Mouse (Mus musculus) heart, embryonic 12.5 days (tissue): ENCODE measurements around the gene Insyn1. TPM values are rescaled to one million over a fixed set of nuclear protein-coding genes. Genes with fewer than 3 reads are reported as not detected.

Experiments
- ATAC-seq: fragments of 200-750 bp; cut with Nextera tagmentation; 2 replicates; pipeline ENCODE4 v1.8.0; 2017; ENCODE audit warnings: moderate TSS enrichment, moderate library complexity; ENCODE audit not compliant: insufficient number of reproducible peaks, low FRiP score
- H3K27ac ChIP-seq: fragments of 300-500 bp; sonication (generic); 2 replicates; pipeline ENCODE4 v1.5.1; 2016; ENCODE audit warnings: mild to moderate bottlenecking, moderate library complexity; ENCODE audit not compliant: poor library complexity, severe bottlenecking
- H3K27me3 ChIP-seq: fragments of 300-500 bp; sonication (generic); replicated peaks from 2 replicates; pipeline ENCODE4 v1.6.1; 2016; ENCODE audit warnings: mild to moderate bottlenecking, moderate library complexity
- H3K36me3 ChIP-seq: fragments of 300-500 bp; sonication (generic); 2 replicates; pipeline ENCODE4 v1.6.1; 2016; ENCODE audit warnings: mild to moderate bottlenecking, moderate library complexity
- H3K4me1 ChIP-seq: fragments of 300-500 bp; sonication (generic); replicated peaks from 2 replicates; pipeline ENCODE4 v1.6.1; 2016; ENCODE audit warnings: mild to moderate bottlenecking
- H3K4me2 ChIP-seq: fragments of 300-500 bp; sonication (generic); 2 replicates; pipeline ENCODE4 v1.6.1; 2016; ENCODE audit warnings: mild to moderate bottlenecking, moderate library complexity
- H3K4me3 ChIP-seq: fragments of 300-500 bp; sonication (generic); 2 replicates; pipeline ENCODE4 v1.5.1; 2016; ENCODE audit warnings: mild to moderate bottlenecking
- H3K9ac ChIP-seq: fragments of 300-500 bp; sonication (generic); 2 replicates; pipeline ENCODE4 v1.6.1; 2016; ENCODE audit warnings: mild to moderate bottlenecking, moderate library complexity
- H3K9me3 ChIP-seq: fragments of 300-500 bp; sonication (generic); replicated peaks from 2 replicates; pipeline ENCODE4 v1.6.1; 2016; ENCODE audit warnings: mild to moderate bottlenecking, moderate library complexity
- WGBS: fragments of 180-500 bp; shearing (Covaris S2); methylation state at CpG from one replicate; pipeline ENCODE4 v1.1.7; 2016; 5-methylcytosine and 5-hydroxymethylcytosine counted together
- polyA plus RNA-seq: library from polyadenylated mRNA; unstranded; fragments of >200 nt; fragmentation: Nextera tagmentation; extraction: Ambion mirVana; gene quantifications from 2 replicates; pipeline ENCODE4 v1.2.1, GENCODE M21; 2016

Gene Insyn1
- polyA plus RNA-seq, 1 experiment from 2014 or later = 0.97 TPM

DNA sequence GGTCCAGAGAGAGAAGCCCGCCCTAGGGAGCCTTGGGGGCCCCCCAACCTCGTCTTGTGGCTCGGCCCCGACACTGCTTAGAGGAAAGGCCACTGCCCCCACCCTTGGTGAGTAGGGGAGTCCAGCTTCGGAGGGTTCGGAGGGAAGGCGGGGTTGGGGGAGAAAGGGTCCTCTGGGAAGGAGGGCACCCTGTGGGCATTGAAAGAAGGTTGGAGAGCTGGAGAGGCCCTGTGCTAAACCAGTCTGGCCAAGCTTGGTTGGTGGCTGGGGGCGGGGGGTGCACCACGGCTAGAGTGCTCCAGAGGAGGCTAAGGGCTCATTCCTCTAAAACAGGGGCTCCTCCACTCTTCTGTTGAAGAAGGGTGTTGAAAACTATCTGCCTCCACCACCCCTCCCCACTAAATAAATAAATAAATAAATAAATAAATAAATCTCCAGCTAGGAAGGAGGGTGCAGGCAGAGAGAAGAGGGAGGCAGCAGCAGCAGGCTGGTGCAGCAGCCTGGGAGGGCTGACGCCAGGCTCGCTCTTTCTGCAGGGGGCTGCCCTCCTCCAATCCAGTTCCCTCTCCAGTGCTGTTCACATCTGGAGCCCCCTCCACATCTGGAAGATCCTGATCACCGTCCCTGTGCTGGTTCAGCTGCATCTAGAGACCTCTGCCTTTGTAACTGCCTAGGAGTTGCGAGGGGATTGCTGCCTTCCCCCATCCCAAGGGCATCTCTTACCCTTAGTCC is 896 bp downstream of the Insyn1 start:
- peak; percentile 12; the same call in 1 of the 2 replicates for ATAC-seq
- H3K27me3 ChIP-seq = peaks cover 66% of the 10 kb centered on the region
- no peaks in the 10 kb centered on the region for H3K9me3 ChIP-seq
- H3K4me1 ChIP-seq = peaks cover 15% of the 10 kb centered on the region
- H3K27ac ChIP-seq = no peak overlapping the region
- under 1% methylated on average over 13 of the region's 13 CpGs for WGBS
- H3K36me3 ChIP-seq = no peaks in the 10 kb centered on the region
- H3K4me2 ChIP-seq = peak overlapping the region; percentile 92
- peak overlapping the region; percentile 61 for H3K4me3 ChIP-seq
- H3K9ac ChIP-seq = peak overlapping the region; percentile 82

DNA sequence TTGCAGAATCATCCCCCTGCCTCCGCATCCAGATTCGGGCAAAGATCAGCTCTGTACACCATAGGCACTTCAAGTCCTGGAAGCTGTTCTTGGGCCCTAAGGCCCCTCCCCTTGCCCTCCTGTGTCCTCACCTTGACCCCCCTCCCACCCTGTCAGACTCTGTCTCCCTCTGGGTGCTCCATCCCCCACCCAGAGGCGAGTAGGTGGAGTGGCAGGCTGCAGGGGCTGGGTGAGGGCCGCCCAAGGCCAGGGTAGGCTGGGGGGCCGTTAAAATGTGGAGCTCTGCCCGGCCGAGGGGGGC is 1.4 kb downstream of the Insyn1 start:
- 7% methylated on average over 7 of the region's 7 CpGs for WGBS
- Histone ChIP-seq H3K9ac (peak overlapping the region; percentile 51), H3K36me3 (no peaks in the 10 kb centered on the region), H3K4me3 (peak overlapping the region; percentile 61), H3K27me3 (peaks cover 63% of the 10 kb centered on the region), H3K9me3 (no peaks in the 10 kb centered on the region), H3K27ac (no peak overlapping the region), H3K4me1 (peaks cover 15% of the 10 kb centered on the region), H3K4me2 (peak overlapping the region; percentile 92)
- no peak for ATAC-seq

DNA sequence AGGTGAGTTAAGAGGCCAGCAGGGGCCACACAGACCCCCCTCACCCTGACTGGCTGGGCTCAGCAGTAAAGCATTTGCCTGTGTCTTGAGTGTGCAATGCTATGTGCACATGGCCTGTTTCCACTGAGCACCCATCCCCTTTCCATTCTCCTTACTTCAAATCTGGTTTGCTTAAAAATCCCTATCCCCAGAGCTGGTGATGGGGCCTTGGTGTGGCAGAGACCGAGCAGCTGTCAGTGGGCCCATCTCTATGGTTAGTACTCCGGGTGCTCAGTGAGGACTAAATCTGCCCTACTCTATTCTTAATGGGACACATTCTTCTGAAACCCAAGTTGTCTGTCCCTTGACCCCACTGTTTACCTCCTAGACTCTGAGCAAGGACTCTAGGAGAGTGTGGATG is 2.0 kb downstream of the Insyn1 start:
- no peak overlapping the region for H3K27ac ChIP-seq
- no peak for ATAC-seq
- no peak overlapping the region; the same call in 1 of the 2 replicates for H3K4me2 ChIP-seq
- H3K9ac ChIP-seq = no peak overlapping the region; the same call in 1 of the 2 replicates
- peaks cover 15% of the 10 kb centered on the region for H3K4me1 ChIP-seq
- H3K9me3 ChIP-seq = no peaks in the 10 kb centered on the region
- no peak overlapping the region for H3K4me3 ChIP-seq
- 60% methylated on average over 2 of the region's 2 CpGs for WGBS
- H3K27me3 ChIP-seq = peaks cover 60% of the 10 kb centered on the region
- no peaks in the 10 kb centered on the region for H3K36me3 ChIP-seq

DNA sequence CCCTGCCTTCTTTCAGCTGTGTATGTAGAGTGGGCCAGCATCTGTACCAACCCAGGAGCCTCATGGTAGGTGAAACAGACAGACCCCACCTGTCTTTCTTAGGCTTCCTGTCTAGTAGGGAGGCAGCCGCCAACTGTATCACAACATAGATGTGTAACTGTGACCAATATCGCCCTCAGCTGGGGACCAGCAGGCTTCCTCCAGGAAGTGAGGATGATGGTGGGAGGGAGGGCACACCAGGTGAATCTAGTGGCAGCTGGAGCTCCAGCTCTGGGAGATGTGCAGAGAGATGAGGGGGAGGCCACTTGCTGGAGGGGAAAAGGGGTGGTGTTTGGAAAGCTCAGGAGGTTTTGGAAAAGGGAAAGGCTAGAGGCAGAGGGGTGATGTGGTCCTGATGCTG is 6.6 kb downstream of the Insyn1 start:
- Histone ChIP-seq H3K4me2 (no peak overlapping the region), H3K4me1 (peaks cover 8% of the 10 kb centered on the region), H3K9ac (no peak overlapping the region), H3K27me3 (peaks cover 44% of the 10 kb centered on the region), H3K27ac (no peak overlapping the region), H3K4me3 (no peak overlapping the region), H3K36me3 (no peaks in the 10 kb centered on the region), H3K9me3 (no peaks in the 10 kb centered on the region)
- 68% methylated on average over 2 of the region's 2 CpGs for WGBS
- ATAC-seq = no peak

DNA sequence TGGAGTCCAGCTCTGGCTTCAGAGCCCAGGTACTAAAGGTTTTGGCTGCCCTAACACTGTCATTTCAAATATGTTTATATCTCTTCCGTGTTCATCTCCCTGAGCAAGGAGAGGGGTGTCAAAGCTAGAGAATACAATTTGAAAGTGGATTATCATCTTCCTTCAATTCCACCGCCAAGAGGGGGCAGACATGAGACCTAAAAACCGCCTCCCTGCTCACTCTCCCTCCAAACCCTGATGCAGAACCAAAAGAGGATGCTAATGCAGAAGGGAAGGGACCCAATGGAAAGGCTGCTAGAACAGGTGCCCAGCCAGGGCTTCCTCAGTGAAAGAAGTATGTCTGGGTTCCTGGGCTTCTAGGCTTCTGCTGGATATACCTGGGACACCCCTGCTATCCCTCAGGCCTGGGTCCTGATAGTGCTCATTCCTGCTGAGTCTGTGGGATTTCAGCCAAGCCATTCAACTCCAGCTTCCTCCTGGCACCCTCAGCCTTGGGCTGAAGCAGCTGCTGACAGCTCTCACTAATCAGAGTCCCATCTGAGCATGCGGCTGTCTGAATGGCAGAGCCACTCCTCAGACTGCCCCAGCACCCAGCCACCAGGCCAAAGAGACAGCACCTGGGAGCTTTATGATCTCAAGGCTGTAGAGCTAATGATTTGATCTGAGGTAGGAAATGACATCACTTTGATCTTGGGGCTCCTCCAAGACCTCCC is 8.2 kb downstream of the Insyn1 start:
- Histone ChIP-seq H3K36me3 (no peaks in the 10 kb centered on the region), H3K27ac (no peak overlapping the region), H3K27me3 (peaks cover 32% of the 10 kb centered on the region), H3K4me1 (peaks cover 5% of the 10 kb centered on the region), H3K4me2 (no peak overlapping the region), H3K9ac (no peak overlapping the region), H3K4me3 (no peak overlapping the region), H3K9me3 (no peaks in the 10 kb centered on the region)
- WGBS = 25% methylated on average over 4 of the region's 4 CpGs
- ATAC-seq = no peak

DNA sequence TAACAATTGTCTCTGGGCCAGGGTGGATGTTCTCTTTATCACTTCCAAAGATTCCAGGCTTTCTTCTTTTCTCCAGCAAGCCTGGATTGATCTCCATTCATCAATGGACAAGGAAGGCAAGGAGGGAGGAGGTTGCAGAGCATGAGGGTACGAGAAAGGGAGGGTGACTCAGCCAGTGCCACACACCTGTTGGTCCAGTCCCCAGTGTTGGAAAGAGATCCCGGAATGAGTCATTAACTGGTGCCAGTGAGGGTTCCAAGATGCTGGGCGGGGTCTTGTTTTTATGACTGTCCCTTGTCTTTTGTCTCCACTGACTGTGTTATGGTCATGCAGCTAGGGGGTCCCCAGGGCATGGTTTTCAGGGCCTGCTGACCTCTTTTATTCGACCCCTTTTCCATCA is 9.5 kb downstream of the Insyn1 start:
- Histone ChIP-seq H3K27me3 (peaks cover 24% of the 10 kb centered on the region), H3K4me1 (peaks cover 5% of the 10 kb centered on the region), H3K9me3 (no peaks in the 10 kb centered on the region), H3K27ac (no peak overlapping the region), H3K4me2 (no peak overlapping the region), H3K4me3 (no peak overlapping the region), H3K36me3 (no peaks in the 10 kb centered on the region), H3K9ac (no peak overlapping the region)
- WGBS = 70% methylated on average over 4 of the region's 4 CpGs
- ATAC-seq = no peak

DNA sequence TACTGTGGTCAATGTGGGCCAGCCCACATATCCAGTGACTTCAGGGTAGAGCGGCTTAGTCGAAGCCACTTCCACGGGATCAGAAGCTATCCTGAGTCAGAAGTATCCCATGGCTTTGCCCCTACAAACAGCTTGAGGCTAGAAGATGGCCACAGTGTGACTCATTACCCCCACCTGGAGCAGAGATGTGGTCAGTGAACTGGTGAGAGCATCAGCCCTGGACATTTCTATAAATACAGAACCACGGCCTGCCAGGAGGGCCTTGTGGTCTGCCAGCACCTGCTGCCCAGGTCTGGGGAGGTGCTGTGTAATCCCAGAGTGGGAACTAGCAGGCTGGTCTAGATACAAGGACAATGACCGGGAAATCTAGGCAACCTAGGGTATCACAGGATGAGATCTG is 12.5 kb downstream of the Insyn1 start:
- H3K27me3 ChIP-seq = peaks cover 19% of the 10 kb centered on the region
- no peak overlapping the region for H3K9ac ChIP-seq
- no peaks in the 10 kb centered on the region for H3K36me3 ChIP-seq
- 75% methylated on average over 5 of the region's 5 CpGs for WGBS
- H3K4me3 ChIP-seq = no peak overlapping the region
- no peak for ATAC-seq
- H3K9me3 ChIP-seq = no peaks in the 10 kb centered on the region
- no peak overlapping the region for H3K4me2 ChIP-seq
- H3K4me1 ChIP-seq = peaks cover 5% of the 10 kb centered on the region
- no peak overlapping the region for H3K27ac ChIP-seq

DNA sequence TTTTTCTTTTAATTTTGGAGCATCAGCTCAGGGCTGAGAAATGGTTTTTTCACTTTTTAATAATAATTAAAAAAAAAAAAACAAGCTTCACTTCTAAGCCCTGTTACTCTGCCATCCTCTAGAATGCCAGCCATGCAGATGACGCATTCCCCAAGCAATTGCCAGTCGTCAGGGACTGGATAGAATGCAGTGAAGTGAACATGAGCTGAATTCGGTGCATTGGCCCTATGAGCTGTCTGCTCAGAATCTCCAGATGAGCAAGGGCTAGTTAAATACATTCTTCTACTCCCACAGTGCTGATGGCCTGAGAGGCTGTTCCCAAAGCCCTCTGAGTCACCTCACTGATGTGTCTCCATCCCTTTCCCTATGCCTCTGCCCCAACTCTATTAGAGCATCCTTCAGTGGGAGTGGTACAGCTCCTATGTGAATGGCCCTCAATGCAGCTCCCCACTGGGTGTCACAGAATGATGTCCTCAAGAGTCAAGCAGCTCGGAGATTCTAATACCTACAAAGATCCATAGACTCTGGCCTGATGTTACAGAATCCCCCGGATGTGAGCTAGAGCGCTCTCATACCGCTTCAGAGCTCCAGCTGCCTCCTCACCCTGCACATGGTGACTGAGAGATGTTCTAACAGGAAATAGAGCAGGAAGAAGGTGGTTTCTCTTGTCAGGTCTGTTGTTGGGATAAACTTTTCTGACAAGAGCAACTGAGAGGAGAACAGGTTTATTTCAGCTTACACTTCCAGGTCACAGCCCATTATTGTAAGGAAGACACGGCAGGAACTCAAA is 19.0 kb downstream of the Insyn1 start:
- WGBS = 70% methylated on average over 8 of the region's 8 CpGs
- no peak overlapping the region for H3K27ac ChIP-seq
- no peaks in the 10 kb centered on the region for H3K36me3 ChIP-seq
- H3K4me2 ChIP-seq = no peak overlapping the region
- H3K9me3 ChIP-seq = peaks cover 3% of the 10 kb centered on the region; the same call in 1 of the 2 replicates
- H3K4me3 ChIP-seq = no peak overlapping the region
- ATAC-seq = no peak
- no peak overlapping the region for H3K9ac ChIP-seq
- H3K27me3 ChIP-seq = 0 out of 2 replicates have a peak, but pooled peaks cover 2% of the 10 kb centered on the region
- no peaks in the 10 kb centered on the region for H3K4me1 ChIP-seq

DNA sequence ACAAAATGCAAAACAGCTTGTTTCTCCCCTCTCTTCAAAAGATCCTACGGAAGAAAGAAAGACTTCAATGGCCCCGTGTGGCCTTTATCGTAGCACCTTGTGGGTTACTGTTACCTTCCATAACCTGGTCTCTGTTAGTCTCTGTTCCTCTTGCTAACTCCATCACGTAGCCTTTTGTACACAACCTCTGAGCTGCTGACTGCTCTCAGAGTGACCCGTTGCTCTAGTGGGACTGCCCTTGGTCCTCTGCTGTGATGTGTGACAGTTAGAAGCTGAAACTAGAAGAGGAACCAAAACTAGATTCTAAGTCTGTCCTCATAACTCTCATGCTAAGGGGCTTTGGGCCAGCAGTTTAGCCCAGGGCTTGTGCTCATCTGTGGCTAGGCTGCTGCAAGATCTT is 22.0 kb downstream of the Insyn1 start:
- Histone ChIP-seq H3K4me3 (no peak overlapping the region), H3K36me3 (no peaks in the 10 kb centered on the region), H3K9me3 (peaks cover 3% of the 10 kb centered on the region; the same call in 1 of the 2 replicates), H3K9ac (no peak overlapping the region), H3K27me3 (no peaks in the 10 kb centered on the region), H3K4me1 (no peaks in the 10 kb centered on the region), H3K4me2 (no peak overlapping the region), H3K27ac (no peak overlapping the region)
- ATAC-seq = no peak
- WGBS = 86% methylated on average over 5 of the region's 5 CpGs

DNA sequence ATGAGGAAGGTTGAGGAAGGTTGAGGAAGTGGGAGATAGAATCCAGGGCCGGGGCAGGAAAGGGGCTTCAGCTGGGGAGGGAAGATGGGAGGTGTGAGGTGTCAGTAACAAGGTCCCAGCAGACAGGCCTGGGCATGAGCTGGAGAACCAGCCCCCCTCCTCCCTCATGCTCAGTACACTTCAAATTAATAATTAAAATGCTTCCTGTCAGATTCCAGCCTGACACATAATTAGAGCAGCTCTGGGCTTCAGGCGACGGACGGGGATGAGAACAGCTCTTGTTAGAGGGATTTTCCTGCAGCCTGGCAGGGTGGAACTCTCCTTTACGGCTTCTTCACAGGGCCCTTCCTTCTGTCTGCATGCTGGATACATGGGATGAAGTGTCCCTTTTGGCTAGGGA is 25.3 kb downstream of the Insyn1 start:
- Histone ChIP-seq H3K9ac (no peak overlapping the region), H3K27me3 (0 out of 2 replicates have a peak, but pooled peaks cover 3% of the 10 kb centered on the region), H3K9me3 (peaks cover under 1% of the 10 kb centered on the region; the same call in 1 of the 2 replicates), H3K4me1 (no peaks in the 10 kb centered on the region), H3K4me2 (no peak overlapping the region), H3K36me3 (no peaks in the 10 kb centered on the region), H3K4me3 (no peak overlapping the region), H3K27ac (no peak overlapping the region)
- ATAC-seq = no peak
- WGBS = 61% methylated on average over 5 of the region's 5 CpGs

DNA sequence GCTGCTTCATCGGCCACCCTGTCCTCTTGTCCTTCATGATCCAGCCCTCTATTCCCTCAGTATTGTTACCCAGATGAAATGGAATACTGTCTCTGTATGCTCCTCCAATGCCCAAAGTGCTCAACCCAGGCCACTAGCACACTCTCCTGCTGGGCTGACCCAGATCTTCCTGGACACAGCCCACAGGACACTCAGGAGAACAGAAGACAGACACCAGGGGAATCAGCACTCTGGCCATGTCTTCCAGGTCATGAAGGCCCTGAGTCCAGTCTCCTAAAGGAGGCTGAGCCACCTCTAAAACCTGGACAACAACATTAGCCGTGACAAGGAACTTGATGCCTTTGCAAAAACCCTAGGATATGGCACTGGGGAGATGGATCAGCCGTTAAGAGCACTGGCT is 28.1 kb downstream of the Insyn1 start:
- Histone ChIP-seq H3K9ac (no peak overlapping the region), H3K4me1 (peaks cover 11% of the 10 kb centered on the region), H3K4me3 (no peak overlapping the region), H3K36me3 (no peaks in the 10 kb centered on the region), H3K27ac (no peak overlapping the region), H3K9me3 (no peaks in the 10 kb centered on the region), H3K27me3 (0 out of 2 replicates have a peak, but pooled peaks cover 3% of the 10 kb centered on the region), H3K4me2 (no peak overlapping the region)
- ATAC-seq = no peak
- 83% methylated on average over 3 of the region's 3 CpGs for WGBS
